Mouse (Mus musculus) myocyte (in vitro differentiated cells): Measurements from ENCODE around the gene Syt12. TPM values are rescaled to one million over a fixed set of nuclear protein-coding genes. Genes with fewer than 3 reads are reported as not detected.

Source experiments
- H3K27me3 ChIP-seq: one replicate; pipeline ENCODE4 v1.6.1; 2011; ENCODE audit not compliant: control insufficient read depth, insufficient read depth, insufficient read length
- H3K36me3 ChIP-seq: one replicate; pipeline ENCODE4 v1.6.1; 2011; ENCODE audit not compliant: control insufficient read depth, insufficient read depth
- H3K4me2 ChIP-seq: one replicate; pipeline ENCODE4 v1.6.1; 2011; ENCODE audit warnings: low read depth, control low read depth
- H3K4me3 ChIP-seq: one replicate; pipeline ENCODE4 v1.5.1; 2011; ENCODE audit warnings: mild to moderate bottlenecking, control low read depth, moderate library complexity
- H3K79me2 ChIP-seq: one replicate; pipeline ENCODE4 v1.6.1; 2011; ENCODE audit not compliant: control insufficient read depth, insufficient read depth
- H3ac ChIP-seq: one replicate; pipeline ENCODE4 v1.6.1; 2011; ENCODE audit not compliant: control insufficient read depth, insufficient read length
- CEBPB ChIP-seq: IDR thresholded peaks from 2 replicates; pipeline ENCODE4 v1.6.1; 2011; ENCODE audit warnings: mild to moderate bottlenecking, moderate library complexity; ENCODE audit not compliant: poor library complexity, insufficient read depth, severe bottlenecking
- E2F4 ChIP-seq: IDR thresholded peaks from one replicate; pipeline ENCODE4 v1.6.1; 2011; ENCODE audit warnings: mild to moderate bottlenecking, control low read depth, moderate library complexity; ENCODE audit not compliant: insufficient read depth
- MAX ChIP-seq: IDR thresholded peaks from one replicate; pipeline ENCODE4 v1.6.1; 2011; ENCODE audit warnings: low read depth, mild to moderate bottlenecking, control low read depth
- MYOD1 ChIP-seq, 3 experiments: IDR thresholded peaks; one replicate each; pipeline ENCODE4 v1.6.1; 2011; ENCODE audit warnings: control low read depth in 2 of 3, low read depth in 2 of 3, mild to moderate bottlenecking in 2 of 3, moderate library complexity in 1 of 3; ENCODE audit not compliant: insufficient read length in 2 of 3, control insufficient read depth in 1 of 3
- MYOG ChIP-seq, 3 experiments: IDR thresholded peaks; one replicate each; pipeline ENCODE4 v1.6.1; 2011; ENCODE audit warnings: control low read depth in 2 of 3, low read depth in 2 of 3, mild to moderate bottlenecking in 2 of 3; ENCODE audit not compliant: insufficient read length in 2 of 3, control insufficient read depth in 1 of 3, insufficient read depth in 1 of 3
- POLR2A ChIP-seq: IDR thresholded peaks from one replicate; pipeline ENCODE4 v1.6.1; 2011; ENCODE audit warnings: low read depth, mild to moderate bottlenecking, control low read depth, moderate library complexity; ENCODE audit not compliant: insufficient read length
- POLR2AphosphoS2 ChIP-seq: IDR thresholded peaks from one replicate; pipeline ENCODE4 v1.6.1; 2011; ENCODE audit warnings: low read depth, control low read depth; ENCODE audit not compliant: insufficient read length
- REST ChIP-seq: IDR thresholded peaks from one replicate; pipeline ENCODE4 v1.6.1; 2011; ENCODE audit warnings: mild to moderate bottlenecking, control low read depth, moderate library complexity; ENCODE audit not compliant: insufficient read depth, insufficient read length
- SRF ChIP-seq: IDR thresholded peaks from one replicate; pipeline ENCODE4 v1.6.1; 2011; ENCODE audit warnings: low read depth; ENCODE audit not compliant: control insufficient read depth, insufficient read length
- TCF12 ChIP-seq: IDR thresholded peaks from one replicate; pipeline ENCODE4 v1.6.1; 2011; ENCODE audit warnings: mild to moderate bottlenecking, control low read depth; ENCODE audit not compliant: poor library complexity, insufficient read depth, severe bottlenecking
- TCF3 ChIP-seq: IDR thresholded peaks from one replicate; pipeline ENCODE4 v1.6.1; 2011; ENCODE audit warnings: low read depth, control low read depth; ENCODE audit not compliant: insufficient read length
- USF1 ChIP-seq: IDR thresholded peaks from one replicate; pipeline ENCODE4 v1.6.1; 2011; ENCODE audit warnings: low read depth, mild to moderate bottlenecking, control low read depth, moderate library complexity
- polyA plus RNA-seq: library from polyadenylated mRNA; unstranded; fragments of >200 nt; fragmentation: generic; extraction: Trizol; gene quantifications from one replicate; pipeline ENCODE4 v1.2.1, GENCODE M21; 2012; ENCODE audit warnings: missing spikeins

Syt12 gene
- polyA plus RNA-seq, 1 experiment = 22.3 TPM

- H3K4me2 ChIP-seq = no peak overlapping the region
- H3K27me3 ChIP-seq = no peaks in the 10 kb centered on the region
- no peak for TF ChIP-seq REST
- no peak for TF ChIP-seq MYOD1 (IDR thresholded peaks at IDR 0.05; ENCODE audit: control insufficient read depth in 1 of 3, insufficient read length in 2 of 3, low read depth in 2 of 3)
- TF ChIP-seq CEBPB = no peak
- TF ChIP-seq TCF3 = no peak
- TF ChIP-seq USF1 = no peak
- no peak for TF ChIP-seq POLR2AphosphoS2
- no peak for TF ChIP-seq MAX
- no peak for TF ChIP-seq MYOG (IDR thresholded peaks at IDR 0.05; ENCODE audit: control insufficient read depth in 1 of 3, insufficient read depth in 1 of 3, insufficient read length in 2 of 3, low read depth in 2 of 3)
- TF ChIP-seq POLR2A = no peak
- TF ChIP-seq TCF12 = no peak
- TF ChIP-seq SRF = no peak
- TF ChIP-seq E2F4 = no peak
- no peak overlapping the region for H3K4me3 ChIP-seq
- H3K79me2 ChIP-seq = no peaks in the 10 kb centered on the region
- no peaks in the 10 kb centered on the region for H3K36me3 ChIP-seq
- H3ac ChIP-seq = no peak overlapping the region
These were observed 27.6 kb upstream of the Syt12 start for GRCm38 (mm10) chr19:4504830-4505229.

- H3K79me2 ChIP-seq = no peaks in the 10 kb centered on the region
- H3K4me3 ChIP-seq = no peak overlapping the region
- H3K36me3 ChIP-seq = no peaks in the 10 kb centered on the region
These were observed 25.5 kb upstream of the Syt12 start for GRCm38 (mm10) chr19:4502701-4503100.

GRCm38 (mm10) chr19:4498062-4498933, 21.1 kb upstream of the Syt12 start, which contains the start of gene 2010003K11Rik:
2010003K11Rik (minus strand) TSS chr19:4498583.
- no peaks in the 10 kb centered on the region for H3K36me3 ChIP-seq
- H3K79me2 ChIP-seq = no peaks in the 10 kb centered on the region
- H3K4me2 ChIP-seq = peak within 1 kb of the TSS; percentile 44
- no peak within 1 kb of the TSS for H3K4me3 ChIP-seq
- TF ChIP-seq MYOG (IDR thresholded peaks at IDR 0.05; ENCODE audit: control insufficient read depth in 1 of 3, insufficient read depth in 1 of 3, insufficient read length in 2 of 3, low read depth in 2 of 3) = peak in 2 of 3 experiments; percentile 56 to 82
- no peak for TF ChIP-seq CEBPB
- peak in 2 of 3 experiments; percentile 60 to 72 for TF ChIP-seq MYOD1 (IDR thresholded peaks at IDR 0.05; ENCODE audit: control insufficient read depth in 1 of 3, insufficient read length in 2 of 3, low read depth in 2 of 3)
- no peak for TF ChIP-seq POLR2AphosphoS2
- H3ac ChIP-seq = no peak within 1 kb of the TSS
- H3K27me3 ChIP-seq = no peaks in the 10 kb centered on the region

More at GRCm38 (mm10) chr19:4502701-4503100, 25.5 kb upstream of the Syt12 start:
- no peak overlapping the region for H3K4me2 ChIP-seq
- TF ChIP-seq TCF12 (no peak), E2F4 (no peak), USF1 (no peak), CEBPB (no peak), MYOD1 (IDR thresholded peaks at IDR 0.05; ENCODE audit: control insufficient read depth in 1 of 3, insufficient read length in 2 of 3, low read depth in 2 of 3) (no peak), POLR2A (no peak), TCF3 (no peak), REST (no peak), SRF (no peak), POLR2AphosphoS2 (no peak), MYOG (IDR thresholded peaks at IDR 0.05; ENCODE audit: control insufficient read depth in 1 of 3, insufficient read depth in 1 of 3, insufficient read length in 2 of 3, low read depth in 2 of 3) (no peak), MAX (no peak)
- H3K27me3 ChIP-seq = no peaks in the 10 kb centered on the region
- no peak overlapping the region for H3ac ChIP-seq

DNA sequence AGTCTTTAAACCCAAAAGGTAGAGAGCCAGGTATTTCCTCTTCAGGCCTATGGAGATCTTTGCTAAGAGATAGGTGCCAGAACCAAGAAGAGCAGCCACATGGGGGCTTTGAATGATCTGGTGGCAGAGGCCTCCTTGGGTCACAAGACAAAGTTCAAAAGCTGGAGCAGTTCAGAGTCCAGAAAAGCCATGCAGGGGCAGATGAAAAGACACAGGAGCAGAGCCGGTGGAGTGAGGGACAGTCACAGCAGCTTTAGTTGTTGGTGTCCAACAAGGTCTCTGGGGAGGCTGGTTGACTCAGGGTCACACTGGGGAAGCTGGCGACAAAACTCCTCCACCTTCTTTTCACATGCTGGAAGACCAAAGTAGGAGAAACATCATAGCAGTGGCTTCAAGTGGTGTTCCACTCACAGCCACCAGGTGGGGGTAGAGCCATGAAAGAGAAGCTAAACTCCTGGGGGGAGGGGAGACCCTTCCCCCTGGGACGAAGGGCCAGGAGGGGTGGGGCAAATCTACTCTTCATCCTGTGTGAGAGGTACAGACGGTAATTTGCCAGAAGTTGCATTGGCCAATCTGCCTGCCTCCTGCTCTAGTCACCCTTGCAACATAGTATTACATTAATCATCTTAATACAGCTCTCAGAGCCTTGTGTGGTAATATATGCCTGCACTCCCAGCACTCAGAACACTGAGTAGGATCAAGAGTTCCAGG, 20.2 kb upstream of the Syt12 start:
- no peak for TF ChIP-seq USF1
- no peak for TF ChIP-seq POLR2AphosphoS2
- TF ChIP-seq MYOG (IDR thresholded peaks at IDR 0.05; ENCODE audit: control insufficient read depth in 1 of 3, insufficient read depth in 1 of 3, insufficient read length in 2 of 3, low read depth in 2 of 3) = no peak
- TF ChIP-seq TCF3 = no peak
- TF ChIP-seq CEBPB = no peak
- peak in 1 of 3 experiments; percentile 13 for TF ChIP-seq MYOD1 (IDR thresholded peaks at IDR 0.05; ENCODE audit: control insufficient read depth in 1 of 3, insufficient read length in 2 of 3, low read depth in 2 of 3)
- no peak for TF ChIP-seq E2F4
- no peak for TF ChIP-seq SRF
- no peak for TF ChIP-seq TCF12
- no peaks in the 10 kb centered on the region for H3K27me3 ChIP-seq
- H3K4me2 ChIP-seq = peak overlapping the region; percentile 44

More for the DNA sequence above, 20.2 kb upstream of the Syt12 start:
- no peak overlapping the region for H3ac ChIP-seq
- H3K36me3 ChIP-seq = no peaks in the 10 kb centered on the region
- no peaks in the 10 kb centered on the region for H3K79me2 ChIP-seq
- no peak overlapping the region for H3K4me3 ChIP-seq
